Mouse (Mus musculus): ENCODE measurements around the gene Arnt2.

Arnt2 gene

DNA sequence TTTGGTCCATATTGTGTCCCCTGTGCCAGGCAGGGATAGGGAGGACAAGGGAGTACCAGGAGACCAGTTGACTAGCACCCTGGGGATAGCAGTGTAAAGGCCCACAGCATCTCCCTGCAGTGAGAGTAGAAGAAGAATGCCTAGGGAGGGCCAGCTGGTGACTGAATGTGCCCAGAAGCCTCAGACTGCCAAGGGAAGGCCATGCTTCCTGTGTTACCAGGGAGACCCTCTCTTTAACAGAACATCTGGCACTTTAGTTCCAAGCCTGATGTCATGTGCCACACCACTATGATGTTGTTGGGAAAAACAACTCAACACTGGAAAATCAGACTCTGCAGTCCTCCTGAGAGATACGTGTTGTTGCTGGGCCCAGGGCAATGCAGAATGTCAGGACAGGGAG lies 12.7 kb downstream of the Arnt2 start:
- no peak for DNase-seq (ENCODE audit: low spot score in 2 of 2)

GRCm38 (mm10) chr7:84396581-84396980 lies 13.4 kb downstream of the Arnt2 start:
- no peak for DNase-seq (ENCODE audit: low spot score in 2 of 2)

DNA sequence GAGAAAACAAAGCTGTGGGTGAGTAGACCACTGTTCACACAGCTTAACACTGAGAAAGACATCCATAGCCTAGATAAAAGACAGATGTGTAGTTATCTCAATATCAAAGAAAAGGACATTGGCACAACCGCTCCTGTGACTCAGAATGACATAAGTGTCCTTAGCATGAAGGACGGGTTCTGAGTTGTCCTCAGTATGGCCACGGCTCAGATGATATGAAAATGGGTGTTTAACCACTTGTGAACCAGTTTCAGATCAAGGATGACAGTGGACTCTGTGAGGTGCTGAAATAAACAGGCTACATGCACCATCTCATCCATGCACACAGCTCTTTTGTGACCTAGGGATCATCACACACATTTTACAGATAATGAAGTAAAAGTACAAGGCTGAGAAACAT lies 22.1 kb downstream of the Arnt2 start:
- no peak for DNase-seq (ENCODE audit: low spot score in 2 of 2)

DNA sequence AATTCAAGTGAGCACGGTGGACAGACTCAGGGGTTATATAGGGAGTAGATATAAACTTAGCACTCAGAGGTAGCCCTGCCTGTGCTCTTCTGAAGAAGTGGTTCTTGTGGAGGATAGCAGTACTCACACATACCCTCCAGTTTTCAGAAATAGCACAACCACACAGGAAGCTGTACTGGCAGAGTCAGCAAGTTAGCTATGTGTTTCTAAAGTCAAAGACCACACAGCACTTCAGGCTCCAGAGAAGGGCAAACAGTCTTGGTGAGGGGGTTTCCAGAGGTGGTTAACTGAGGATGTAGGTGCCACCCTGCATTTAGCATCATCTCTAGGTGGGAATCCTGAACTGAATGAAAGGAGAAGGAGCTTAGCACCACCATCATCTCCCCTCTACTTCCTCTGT lies 23.5 kb downstream of the Arnt2 start:
- no peak for DNase-seq (ENCODE audit: low spot score in 2 of 2)

DNA sequence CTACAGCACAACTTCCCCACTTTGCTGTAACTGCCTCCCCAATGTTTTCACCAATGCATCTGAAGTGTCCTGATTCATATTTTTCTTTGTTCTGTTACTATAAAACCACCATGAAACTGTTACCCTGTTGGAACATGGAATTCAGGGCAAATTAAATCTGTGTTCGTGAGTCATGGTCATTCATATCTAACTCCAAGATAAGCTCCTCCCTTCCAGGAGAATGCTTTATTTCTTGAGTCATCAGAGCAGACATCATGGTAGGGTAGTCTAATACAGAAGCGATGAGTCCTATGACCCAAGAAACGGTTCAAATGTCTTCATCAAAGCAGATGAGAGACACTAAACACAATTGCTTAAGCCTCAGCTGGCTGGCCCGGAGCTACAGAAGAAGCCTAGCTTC lies 25.2 kb downstream of the Arnt2 start:
- DNase-seq (ENCODE audit: low spot score in 2 of 2): no peak

- DNase-seq (ENCODE audit: low spot score in 2 of 2): no peak
These were observed 25.9 kb downstream of the Arnt2 start for GRCm38 (mm10) chr7:84384086-84384485.

- DNase-seq (ENCODE audit: low spot score in 2 of 2): no peak
These were observed 27.6 kb downstream of the Arnt2 start for GRCm38 (mm10) chr7:84382346-84382745.

- DNase-seq (ENCODE audit: low spot score in 2 of 2): no peak
These were observed 29.2 kb downstream of the Arnt2 start for GRCm38 (mm10) chr7:84380810-84381209.

GRCm38 (mm10) chr7:84377330-84377729 lies 32.6 kb downstream of the Arnt2 start:
- no peak for DNase-seq (ENCODE audit: low spot score in 2 of 2)

GRCm38 (mm10) chr7:84373691-84374090 lies 36.3 kb downstream of the Arnt2 start:
- DNase-seq (ENCODE audit: low spot score in 2 of 2): no peak

DNA sequence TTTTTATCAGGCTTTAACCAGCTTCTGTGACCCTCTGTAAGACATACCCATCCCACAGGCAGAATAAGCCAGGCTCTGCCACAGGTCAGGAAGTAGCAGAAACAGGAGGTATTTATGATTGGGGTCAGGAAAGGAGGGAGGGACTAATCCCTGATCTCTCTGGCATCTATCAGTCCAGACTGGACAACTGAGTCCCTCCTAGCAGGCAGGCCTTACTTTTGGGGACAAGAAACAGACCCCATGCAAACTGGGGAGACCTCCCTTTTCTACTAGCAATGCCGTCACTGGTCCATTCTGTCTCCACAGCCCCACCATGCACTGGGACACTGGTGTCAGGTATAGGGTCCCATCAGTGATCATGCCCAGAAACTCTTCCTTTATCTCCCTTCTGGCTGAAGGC lies 37.1 kb downstream of the Arnt2 start:
- no peak for DNase-seq (ENCODE audit: low spot score in 2 of 2)

- DNase-seq (ENCODE audit: low spot score in 2 of 2): no peak
These were observed 37.7 kb downstream of the Arnt2 start for GRCm38 (mm10) chr7:84372280-84372679.

GRCm38 (mm10) chr7:84370911-84371592 lies 38.9 kb downstream of the Arnt2 start:
- DNase-seq (ENCODE audit: low spot score in 2 of 2): peak; percentile 39 to 78

DNA sequence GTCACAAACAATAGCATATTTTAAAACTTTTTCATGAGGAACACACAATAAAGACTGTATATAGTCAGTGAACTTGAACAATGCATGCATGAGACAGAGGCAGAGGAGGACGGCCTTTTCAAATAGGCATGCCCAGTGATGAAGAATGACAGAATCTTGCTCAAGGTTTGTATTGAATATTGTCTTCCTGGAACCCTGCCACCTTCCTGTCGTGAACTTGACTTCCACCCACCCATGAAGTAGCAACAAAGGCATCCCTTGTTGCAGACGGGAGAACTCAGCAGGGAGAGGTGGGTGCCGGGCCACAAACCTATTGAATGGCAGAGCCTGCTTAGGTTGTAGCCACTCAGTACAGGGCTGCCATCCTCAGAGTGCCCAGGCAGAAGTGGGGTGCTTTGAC lies 43.7 kb downstream of the Arnt2 start:
- DNase-seq (ENCODE audit: low spot score in 2 of 2): no peak

- no peak for DNase-seq (ENCODE audit: low spot score in 2 of 2)
These were observed 47.3 kb downstream of the Arnt2 start for GRCm38 (mm10) chr7:84362711-84363110.

GRCm38 (mm10) chr7:84361086-84361684 lies 48.8 kb downstream of the Arnt2 start:
- no peak for DNase-seq (ENCODE audit: low spot score in 2 of 2)

DNA sequence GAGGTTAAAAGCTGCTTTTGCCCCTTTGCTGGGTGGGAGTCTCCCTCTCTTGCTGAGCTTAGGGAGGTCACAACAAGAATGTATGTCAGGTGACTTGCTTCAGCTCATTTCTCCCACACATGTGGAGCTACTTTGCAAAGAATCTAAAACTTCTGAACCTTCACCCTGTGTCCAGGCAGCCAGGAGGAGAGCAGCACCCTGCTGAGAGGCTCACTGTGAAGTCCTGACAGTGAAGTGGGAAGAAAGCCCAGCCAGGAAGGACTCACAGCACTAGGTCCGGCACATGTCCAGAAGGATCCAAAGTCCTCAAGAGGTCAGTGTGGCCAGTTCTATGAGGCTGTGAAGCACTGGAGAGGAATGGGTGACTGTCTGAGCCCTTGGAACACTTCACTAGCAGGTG lies 51.5 kb downstream of the Arnt2 start:
- DNase-seq (ENCODE audit: low spot score in 2 of 2): no peak

GRCm38 (mm10) chr7:84355619-84356570 lies 54.1 kb downstream of the Arnt2 start:
- DNase-seq (ENCODE audit: low spot score in 2 of 2): peak in 1 of 2 experiments; percentile 53

DNA sequence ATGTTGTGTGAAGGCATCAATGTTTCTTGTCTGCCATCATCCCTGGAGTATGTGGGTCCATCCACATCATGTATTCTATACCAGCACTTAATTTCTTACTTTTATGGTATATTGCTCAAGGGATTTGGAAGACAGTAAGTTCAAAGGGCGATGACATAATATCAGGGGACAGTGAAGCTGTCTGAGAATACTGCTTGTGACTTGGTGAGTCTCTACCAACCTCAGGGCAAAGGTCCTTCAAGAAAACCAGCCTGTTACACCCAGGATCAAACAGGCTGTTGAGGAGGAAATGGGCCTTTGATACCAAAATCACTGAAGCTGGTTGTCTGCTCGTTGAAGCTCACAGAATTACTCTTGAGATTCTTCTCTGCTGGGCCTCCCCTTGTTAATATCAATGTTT lies 55.1 kb downstream of the Arnt2 start:
- no peak for DNase-seq (ENCODE audit: low spot score in 2 of 2)

GRCm38 (mm10) chr7:84350529-84350928 lies 59.4 kb downstream of the Arnt2 start:
- DNase-seq (ENCODE audit: low spot score in 2 of 2): no peak

DNA sequence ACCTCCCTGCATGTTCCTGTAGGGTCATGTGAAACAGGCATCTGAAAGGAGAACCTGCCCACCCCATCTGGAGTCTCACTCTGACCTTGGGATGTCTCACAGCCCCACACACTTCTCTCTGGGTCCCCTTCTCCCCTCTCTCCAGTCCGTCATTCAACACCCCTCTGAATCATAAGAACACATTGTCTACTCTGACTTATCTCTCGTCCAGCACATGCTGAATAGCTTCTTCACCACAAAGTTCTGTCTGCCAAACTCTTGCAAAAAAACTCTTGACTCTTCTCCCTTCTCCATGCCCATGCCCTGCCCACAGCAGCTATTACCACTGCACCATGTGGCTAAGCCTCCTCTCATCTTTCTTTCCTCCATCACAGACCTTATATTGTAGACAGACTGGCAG lies 60.0 kb downstream of the Arnt2 start:
- no peak for DNase-seq (ENCODE audit: low spot score in 2 of 2)

DNA sequence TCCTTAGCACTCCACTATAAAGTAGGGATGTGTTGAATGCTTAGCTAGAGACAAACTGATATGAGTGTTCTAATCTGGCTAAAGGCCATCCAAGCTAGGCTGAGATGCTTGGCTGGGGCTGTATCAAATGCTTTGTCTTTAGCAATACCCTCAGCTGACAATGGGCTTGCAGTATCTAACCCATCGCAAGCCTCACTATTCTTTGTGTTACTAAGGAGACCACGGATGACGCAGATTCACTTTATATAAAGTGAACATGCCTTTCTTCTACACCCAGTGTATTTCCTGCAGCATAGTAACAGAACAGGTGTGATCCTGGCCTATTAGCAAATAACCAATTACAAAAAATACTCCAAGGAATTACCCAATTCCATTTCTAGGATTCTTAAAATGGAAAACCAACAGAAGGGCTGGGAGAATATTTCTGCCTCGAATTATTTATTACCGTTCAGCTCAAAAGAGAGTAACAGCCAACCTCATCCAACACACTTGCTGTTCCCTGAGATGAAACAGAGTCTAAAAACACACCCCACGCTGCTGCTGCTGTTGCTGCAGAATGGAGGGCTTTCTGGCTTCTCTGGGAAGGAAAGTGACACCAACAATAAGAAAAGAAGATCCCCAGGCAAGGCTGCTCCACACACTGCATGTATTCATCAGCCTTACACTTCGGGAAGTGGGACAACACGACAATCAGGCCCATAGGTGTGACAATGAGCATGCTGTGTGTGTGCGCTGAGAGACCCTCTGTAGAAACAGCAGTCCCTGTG lies 61.6 kb downstream of the Arnt2 start:
- DNase-seq (ENCODE audit: low spot score in 2 of 2): no peak

Data from right cerebral cortex, postnatal 36 days (tissue).